Comparison of ENCODE assay signal across 36 mouse cellular contexts in genomic region chr5:52390381-52390780, GRCm38 (mm10). TPM values are rescaled to one million over a fixed set of nuclear protein-coding genes. Genes with fewer than 3 reads are reported as not detected.
DNase-seq lines count a peak whose midpoint lies in the region; ATAC-seq and TF ChIP-seq lines count a peak whose summit lies in the region.
"Had no signal": no experiment of that assay in that cellular context is flagged by ENCODE, and none has a peak within 500 bp of the region (broad histone marks: within the 10 kb centered on the region; RNA-seq: fewer than 3 reads in every experiment).

No protein-coding gene starts in this region.

- no peak for ATAC-seq in granulocyte monocyte progenitor cell, adult 5-6 weeks (replicated peaks; ENCODE audit: poor library complexity, severe bottlenecking)
- ATAC-seq: forebrain, embryonic 15.5 days; hindbrain, embryonic 16.5 days had no signal

- no peak for TF ChIP-seq CTCF in left cerebral cortex, adult 2 months (IDR thresholded peaks at IDR 0.05)

- peak overlapping the region; percentile 66 for H3K27ac ChIP-seq in left cerebral cortex, adult 2 months
- H3K27ac ChIP-seq: embryonic facial prominence, embryonic 13.5 days; forebrain, embryonic 10.5 days; forebrain, embryonic 15.5 days; heart, embryonic 13.5 days; kidney, embryonic 15.5 days; liver, embryonic 14.5 days had no signal

- intact Hi-C loops in left cerebral cortex, adult 2 months (cut with DNase I), result loop anchor here (2.0 to 5.0 kb wide), 3 partner anchors 178 to 273 kb away; no protein-coding TSS in a partner anchor
- intact Hi-C loops in left cerebral cortex, postnatal 4 days (cut with DNase I), result no loop called here
- intact Hi-C loops in left cerebral cortex, postnatal 36 days (cut with DNase I), result loop anchor here (5.0 to 10.0 kb wide), 4 partner anchors 82 to 273 kb away; partner anchors contain the start of genes Ccdc149 and Dhx15

- peak; percentile 31 to 54 for DNase-seq in left cerebral cortex, adult 2 months (ENCODE audit: extremely low spot score in 1 of 2, low spot score in 2 of 2)
- DNase-seq in left cerebral cortex, postnatal 4 days, result no peak
- DNase-seq in right cerebral cortex, postnatal 25 days, result peak; percentile 51
- no peak for DNase-seq in right cerebral cortex, postnatal 14 days
- DNase-seq in left cerebral cortex, postnatal 36 days (ENCODE audit: low spot score in 2 of 2), result peak; percentile 47 to 67
- no peak for DNase-seq in layer of hippocampus, postnatal 25 days (ENCODE audit: extremely low spot score in 1 of 2, low spot score in 1 of 2)
- DNase-seq: adrenal gland, postnatal 10 days; B cell, adult 2 months; cerebellum, adult 11 months; cerebellum, adult 9-10 months; cerebellum, postnatal 36 days; embryo, embryonic 11 days; gastrocnemius, postnatal 36 days; heart, postnatal 10 days; kidney, adult 18-20 months; kidney, postnatal 25 days; liver; lung, embryonic 14.5 days; lung, postnatal 14 days; midbrain, embryonic 14.5 days; retina, postnatal 1 day; spleen, adult 18-20 months; thymus, adult 18-20 months; thymus, postnatal 25 days had no signal

- H3K4me3 ChIP-seq in left cerebral cortex, adult 2 months, result no peak overlapping the region
- H3K4me3 ChIP-seq: embryonic facial prominence, embryonic 13.5 days; forebrain, embryonic 10.5 days; forebrain, embryonic 15.5 days; heart, embryonic 13.5 days; kidney, embryonic 15.5 days had no signal

RNA-seq across cellular contexts. Expression of gene Sod3, which starts 26.8 kb away (rescaled TPM):
- 1 to 10 TPM; 6.8 to 7.3 TPM for total RNA-seq in left cerebral cortex, adult 2 months (2021)
- total RNA-seq in left cerebral cortex, postnatal 4 days (2021), result 1 to 10 TPM; 2.6 to 2.9 TPM
- 1 to 10 TPM; 6.3 to 7.0 TPM for total RNA-seq in left cerebral cortex, postnatal 36 days (2021)
- not detected in 2 replicates for total RNA-seq in granulocyte monocyte progenitor cell, adult 5-6 weeks (2014; fragmentation: Nextera tagmentation)
- total RNA-seq in granulocyte monocyte progenitor cell, adult 5-6 weeks (2017), result not detected in 2 replicates
- total RNA-seq in layer of hippocampus, postnatal 25 days (2021), result 1 to 10 TPM; 6.1 to 6.3 TPM
- total RNA-seq: CH12.LX; ES-E14; hematopoietic stem cell, adult 5-6 weeks; monocyte, adult 5-6 weeks had no signal

Comparison
In these comparisons a context has a peak if more than half of its experiments do, and no peak if none do; other contexts are left out.
1. DNase-seq: peak in left cerebral cortex, adult 2 months (2 of 2), right cerebral cortex, postnatal 25 days (single experiment) and left cerebral cortex, postnatal 36 days (2 of 2); none in left cerebral cortex, postnatal 4 days (single experiment), right cerebral cortex, postnatal 14 days (single experiment) and layer of hippocampus, postnatal 25 days (0 of 2).